Mouse (Mus musculus) cerebellum, adult 11-12 months (tissue): ENCODE results near the gene Fmnl2.

ENCODE experiments used
- DNase-seq: peaks from one replicate; pipeline ENCODE4 v3.0.0; 2022

Fmnl2 gene

DNA sequence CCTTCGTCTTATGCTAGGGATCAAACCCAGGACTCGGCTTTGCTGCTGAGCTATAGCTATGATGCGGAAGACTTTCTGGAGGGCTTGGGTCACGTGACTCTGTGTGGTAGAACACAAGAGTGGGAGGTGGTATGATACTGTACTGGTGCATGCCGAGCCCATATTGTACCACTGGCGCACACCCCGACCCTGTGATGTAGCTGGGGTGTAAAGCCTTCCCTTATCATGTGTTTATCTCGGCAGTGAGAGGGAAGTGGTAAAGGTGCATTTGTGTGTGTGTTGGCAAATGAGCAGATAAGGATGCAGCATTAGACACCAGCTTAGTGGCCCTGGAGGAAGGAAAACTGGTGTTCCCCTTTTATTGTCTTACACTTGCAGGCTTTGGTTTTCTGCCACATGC lies 193.8 kb downstream of the Fmnl2 start:
- DNase-seq, result no peak

DNA sequence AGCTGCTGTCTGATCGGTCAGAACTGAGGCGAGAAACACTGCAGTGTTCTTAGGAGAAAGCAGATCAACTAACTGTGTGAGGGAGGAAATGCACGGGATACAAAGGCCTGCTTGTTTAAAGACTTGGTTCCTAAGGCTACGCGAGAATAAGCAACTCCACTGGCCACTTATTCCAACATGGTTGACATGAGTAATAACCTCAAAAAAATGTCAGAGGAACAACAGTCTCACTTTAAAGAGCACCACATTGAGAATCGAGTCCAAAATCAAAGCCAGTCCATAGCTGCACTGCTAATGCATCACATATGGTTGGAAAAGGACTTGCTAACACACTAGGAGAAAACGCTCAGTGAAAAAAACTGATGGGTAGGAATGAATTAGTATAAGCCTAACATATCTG lies 196.1 kb downstream of the Fmnl2 start:
- no peak for DNase-seq

DNA sequence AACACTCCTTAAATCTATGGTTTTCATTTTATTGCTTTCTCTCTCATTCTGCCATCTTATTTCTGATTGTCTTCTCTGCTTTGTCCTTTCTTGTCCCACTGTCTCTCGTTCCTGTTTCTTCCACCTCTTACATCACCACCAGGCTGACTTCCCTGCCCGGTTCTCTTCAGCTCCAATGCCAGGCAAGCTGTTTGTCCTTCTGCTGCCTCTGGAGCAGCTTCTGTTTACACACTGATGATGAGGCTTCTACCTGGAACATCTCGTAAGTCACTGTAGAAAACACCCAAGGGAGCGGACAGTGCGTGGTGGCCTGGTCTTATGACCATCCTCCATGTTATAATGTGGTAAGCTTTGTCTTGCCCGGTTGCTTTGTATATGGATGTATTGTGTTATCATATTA lies 198.9 kb downstream of the Fmnl2 start:
- peak; percentile 68 for DNase-seq

DNA sequence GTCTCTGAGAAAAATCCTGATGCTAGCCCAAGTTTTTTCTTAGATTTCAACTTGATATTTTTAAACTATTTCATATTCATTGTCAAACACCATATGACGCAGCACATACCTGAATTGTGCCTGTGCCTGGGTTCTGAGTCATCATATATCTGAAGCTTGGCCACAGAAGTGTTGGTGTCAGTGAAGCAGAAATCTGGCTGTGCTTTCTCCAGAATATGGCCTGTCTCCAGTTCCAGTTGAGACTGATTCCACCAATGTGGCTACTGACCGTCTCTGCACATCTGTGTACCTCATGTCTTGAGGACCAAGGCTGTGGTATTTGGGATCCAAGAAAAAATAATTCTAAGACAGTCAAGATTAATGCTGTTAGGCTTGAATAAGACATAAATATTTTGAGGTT lies 199.6 kb downstream of the Fmnl2 start:
- DNase-seq, result peak; percentile 58

DNA sequence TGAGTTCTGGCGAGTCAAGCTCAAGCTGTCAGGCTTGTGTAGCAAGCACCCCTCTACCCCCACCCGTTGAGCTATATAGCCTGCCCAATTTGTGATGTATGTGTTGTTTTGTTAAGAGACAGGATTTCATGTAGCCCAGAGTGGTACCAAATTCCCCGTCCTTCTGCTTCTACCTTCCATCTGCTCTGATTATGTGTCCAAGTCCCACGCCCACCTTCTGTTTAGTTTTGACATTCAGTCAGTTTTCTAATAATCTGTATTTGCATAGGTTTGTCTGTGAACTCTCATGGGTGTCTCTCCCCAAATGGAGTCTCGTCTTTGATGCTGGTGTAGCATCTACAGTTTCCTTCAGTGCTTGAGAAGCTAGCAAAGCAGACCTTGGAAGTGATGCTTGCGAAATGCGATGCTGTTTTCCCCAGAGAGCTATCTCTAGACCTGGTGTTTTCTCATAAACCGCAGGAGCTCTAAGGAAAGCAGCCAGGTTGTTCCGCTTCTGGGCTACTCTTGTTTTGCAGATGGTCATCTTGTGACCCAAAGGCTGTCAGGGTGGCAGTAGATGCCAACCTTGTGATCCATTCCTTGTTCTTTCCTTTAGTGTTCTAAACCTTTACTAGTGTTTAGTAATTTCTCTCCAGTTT lies 203.8 kb downstream of the Fmnl2 start:
- DNase-seq, result peak; percentile 63

DNA sequence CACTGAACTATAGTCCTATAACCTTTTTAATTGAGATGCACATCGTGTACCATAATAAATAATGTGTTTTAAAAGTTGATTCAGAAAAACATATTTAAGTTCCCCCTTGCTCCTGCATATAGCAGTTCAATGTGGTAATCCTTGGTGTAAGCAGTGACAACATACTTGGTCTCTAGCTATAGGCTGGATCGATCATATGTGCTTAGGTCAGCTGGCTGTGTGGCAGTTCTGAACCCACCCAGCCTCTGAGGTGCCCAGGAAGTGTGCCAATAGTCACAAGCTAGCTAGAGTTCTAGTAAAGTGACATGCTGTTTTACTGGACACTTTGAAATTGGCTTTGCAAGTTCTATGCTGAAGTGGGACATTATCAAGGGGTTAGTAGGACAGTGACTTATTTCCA lies 209.3 kb downstream of the Fmnl2 start:
- DNase-seq, result no peak

DNA sequence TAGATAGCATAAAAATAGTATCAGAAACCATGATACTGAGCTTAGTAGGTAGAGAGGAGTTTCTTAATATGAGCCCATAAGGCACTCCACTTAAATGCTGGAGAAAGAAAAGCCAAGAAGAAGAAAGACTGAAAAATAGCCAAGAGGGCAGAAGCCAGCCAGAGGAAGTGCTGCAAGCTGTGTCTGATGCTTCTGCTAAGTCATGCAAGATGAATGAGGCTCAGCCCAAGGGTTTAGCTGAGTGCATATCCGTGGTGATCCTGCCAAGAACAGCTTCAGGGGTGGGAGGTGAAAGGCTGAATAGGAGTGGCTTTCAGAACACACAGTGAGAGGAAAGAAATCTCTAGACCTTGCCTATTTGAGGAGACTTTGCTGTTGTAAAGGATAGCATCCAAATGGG lies 212.9 kb downstream of the Fmnl2 start:
- DNase-seq, result peak; percentile 58

DNA sequence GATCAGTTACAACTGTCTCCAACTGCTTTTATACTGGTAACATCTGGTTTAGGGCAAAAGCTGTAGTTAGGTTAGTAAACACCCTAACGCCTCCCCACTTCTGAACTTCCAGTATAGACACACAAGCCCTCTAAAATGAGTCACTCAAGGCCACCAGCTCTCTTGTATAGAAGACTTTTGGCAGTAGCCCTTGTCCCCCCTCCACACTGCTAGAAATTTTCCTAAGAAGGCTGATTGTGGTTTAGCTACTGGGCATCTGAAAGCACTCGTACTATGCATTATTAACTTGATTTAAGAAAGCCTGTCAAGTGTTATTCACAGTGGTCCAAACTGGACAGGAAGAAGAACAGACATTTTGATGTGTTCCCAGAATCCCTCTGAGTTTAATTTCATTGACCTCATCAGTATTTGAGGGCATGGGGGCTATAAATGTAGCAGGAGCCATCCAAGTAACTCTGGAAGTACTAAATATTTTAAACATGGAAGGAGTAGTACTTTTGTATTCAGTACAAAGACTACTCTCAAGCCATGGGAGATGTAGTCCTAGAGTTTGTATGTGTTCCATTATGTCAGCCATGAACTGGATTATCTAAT lies 222.1 kb downstream of the Fmnl2 start:
- no peak for DNase-seq

DNA sequence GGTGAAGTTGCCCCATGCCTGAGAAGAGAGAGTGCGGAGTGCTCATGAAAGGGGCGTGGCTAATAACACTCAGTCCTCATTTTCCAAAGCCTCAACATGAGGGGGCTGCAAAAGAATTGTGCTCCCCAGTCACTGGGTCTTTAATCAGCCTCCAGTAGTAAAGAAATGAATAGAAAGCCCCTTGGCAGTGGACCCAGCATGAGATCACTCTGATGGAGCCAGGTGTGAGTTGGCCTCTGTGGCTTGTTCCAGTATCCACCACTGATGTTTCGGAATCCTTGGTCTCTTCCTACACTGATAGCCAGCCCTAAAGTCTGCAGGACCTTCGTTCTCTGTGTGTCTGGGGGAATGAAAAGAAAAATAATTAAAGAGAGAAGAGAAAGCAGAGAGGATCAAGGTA lies 224.4 kb downstream of the Fmnl2 start:
- no peak for DNase-seq

DNA sequence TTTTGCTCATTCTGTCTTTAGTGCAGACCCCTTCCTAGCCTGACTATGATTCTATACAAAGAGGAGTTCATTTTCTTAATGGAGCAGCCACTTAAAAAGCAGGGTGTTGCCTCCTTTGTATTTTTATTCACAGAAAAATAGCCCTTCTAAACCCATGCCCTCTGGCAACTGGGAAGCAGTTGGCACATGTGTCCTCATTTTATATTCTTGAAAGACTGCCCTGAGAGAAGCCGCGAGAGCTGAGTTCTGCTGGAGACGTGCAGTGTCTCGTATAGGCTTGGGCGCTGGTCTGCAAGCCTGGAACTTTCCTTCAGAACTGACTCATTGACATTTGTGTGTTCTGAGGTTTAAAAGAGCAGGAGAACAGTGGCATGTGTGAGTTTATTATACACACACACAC lies 224.8 kb downstream of the Fmnl2 start:
- DNase-seq, result no peak

DNA sequence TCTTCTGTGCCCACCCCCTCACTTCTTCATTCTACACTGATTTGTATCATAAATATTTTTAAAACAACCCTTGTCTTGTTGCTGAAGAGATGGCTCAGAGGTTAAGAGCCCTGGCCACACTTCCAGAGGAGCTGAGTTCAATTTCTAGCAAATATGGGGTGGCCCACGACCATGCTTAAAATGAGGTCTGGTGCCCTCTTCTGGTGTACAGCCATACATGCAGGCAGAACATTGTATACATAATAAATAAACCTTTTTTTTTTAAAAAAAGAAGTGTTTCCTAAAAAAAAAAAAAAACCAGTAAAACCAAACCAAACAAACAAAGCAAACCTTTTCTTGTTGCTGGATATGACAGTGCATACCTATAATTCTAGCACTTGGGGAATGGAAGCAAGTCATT lies 225.6 kb downstream of the Fmnl2 start:
- DNase-seq, result no peak

DNA sequence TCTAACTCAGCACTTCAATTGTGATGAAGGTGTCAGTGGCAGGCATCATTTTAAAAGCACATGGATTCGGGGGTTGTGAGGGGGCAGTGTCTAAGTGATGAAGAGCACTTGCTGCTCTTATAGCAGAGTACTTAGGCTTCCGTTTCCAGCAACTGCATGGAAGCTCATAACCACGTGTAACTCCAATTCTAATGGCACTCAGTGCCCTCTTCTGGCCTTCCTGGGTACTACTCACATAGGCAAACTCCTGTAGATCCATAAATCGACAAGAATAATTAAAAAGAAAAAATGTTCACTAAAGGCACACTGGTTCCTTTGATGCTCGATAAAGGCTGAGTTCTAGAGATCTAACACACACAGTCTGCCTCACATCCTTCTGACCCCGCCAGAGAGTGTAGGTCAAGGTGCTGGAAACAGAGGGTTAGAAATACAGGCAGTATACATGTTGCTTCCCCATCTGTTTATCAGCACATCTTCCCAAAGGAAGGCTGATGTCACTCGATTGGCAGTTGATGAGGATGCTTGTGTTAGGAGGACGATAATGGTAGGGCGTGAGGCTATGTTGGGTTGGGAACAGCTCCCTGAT lies 228.1 kb downstream of the Fmnl2 start:
- peak; percentile 30 for DNase-seq

DNA sequence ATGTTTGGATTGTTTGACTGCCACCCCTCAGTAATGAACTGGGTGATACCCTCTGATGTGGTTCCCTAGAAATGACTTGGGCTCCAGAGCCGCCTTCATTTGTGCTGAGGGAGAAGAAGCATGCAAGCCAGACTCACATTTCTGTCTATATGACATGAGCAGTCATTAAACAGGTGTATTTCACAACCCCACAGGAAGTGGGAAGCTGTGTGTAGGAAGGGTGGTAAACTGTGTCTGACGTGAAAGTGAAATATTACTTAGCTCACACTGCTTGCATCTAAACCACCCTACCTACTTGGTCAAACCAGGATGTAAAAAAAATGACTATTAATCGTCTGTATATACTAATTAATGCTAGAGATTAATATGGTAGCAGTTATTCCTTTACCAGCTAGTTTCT lies 231.1 kb downstream of the Fmnl2 start:
- no peak for DNase-seq

DNA sequence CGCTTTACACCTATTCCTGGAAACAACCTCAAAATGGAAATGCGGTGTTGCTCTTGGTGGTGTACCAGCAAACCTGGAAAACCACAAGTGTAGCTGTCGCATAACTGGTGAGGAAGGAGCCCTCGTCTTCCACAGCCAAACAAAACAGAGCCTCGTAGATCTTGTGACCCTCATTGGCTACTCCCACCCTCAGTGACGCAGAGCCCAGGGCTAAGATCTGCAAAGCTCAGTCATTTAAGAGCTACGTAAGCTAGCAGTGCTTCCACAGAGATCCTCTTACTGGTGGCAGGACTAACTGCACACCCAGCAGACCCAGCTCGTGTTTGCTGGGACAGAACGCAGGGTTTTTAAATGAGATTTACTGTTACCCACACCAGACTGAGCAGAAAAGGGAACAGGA lies 237.4 kb downstream of the Fmnl2 start:
- no peak for DNase-seq

DNA sequence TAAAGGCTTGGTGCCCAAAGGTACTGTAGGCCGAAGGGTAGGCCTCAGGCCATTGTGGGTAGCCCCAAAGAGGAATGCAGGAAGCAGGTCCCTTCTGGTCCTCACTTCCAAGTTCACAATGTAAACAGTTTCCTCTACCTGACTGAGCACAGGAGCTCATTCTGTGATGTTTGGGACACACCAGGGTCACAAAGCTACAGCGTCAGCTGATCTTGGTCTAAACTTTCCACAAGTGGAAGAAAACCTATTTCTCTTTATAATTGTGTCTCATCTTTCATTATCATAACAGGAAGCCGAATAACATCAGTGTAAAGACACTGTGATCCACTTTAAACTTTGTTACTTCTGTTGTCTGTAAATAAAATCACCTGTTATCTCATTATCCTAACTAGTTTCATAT lies 237.8 kb downstream of the Fmnl2 start:
- DNase-seq, result no peak

DNA sequence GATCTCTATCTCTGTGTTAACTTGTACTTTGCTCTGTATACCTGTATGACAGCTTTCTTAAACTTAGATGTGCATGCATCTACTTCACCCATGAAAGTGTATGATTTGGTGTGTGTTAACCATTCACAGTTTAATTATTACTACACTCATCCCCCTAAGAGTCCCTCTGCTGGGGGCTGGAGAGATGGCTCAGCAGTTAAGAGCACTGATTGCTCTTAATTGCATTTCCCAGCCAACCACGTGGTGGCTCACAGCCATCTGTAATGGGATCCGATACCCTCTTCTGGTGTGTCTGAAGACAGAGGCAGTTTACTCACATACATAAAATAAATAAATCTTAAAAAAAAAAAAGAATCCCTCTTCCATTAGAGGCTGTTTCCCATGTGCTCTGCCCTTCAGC lies 242.4 kb downstream of the Fmnl2 start:
- no peak for DNase-seq

DNA sequence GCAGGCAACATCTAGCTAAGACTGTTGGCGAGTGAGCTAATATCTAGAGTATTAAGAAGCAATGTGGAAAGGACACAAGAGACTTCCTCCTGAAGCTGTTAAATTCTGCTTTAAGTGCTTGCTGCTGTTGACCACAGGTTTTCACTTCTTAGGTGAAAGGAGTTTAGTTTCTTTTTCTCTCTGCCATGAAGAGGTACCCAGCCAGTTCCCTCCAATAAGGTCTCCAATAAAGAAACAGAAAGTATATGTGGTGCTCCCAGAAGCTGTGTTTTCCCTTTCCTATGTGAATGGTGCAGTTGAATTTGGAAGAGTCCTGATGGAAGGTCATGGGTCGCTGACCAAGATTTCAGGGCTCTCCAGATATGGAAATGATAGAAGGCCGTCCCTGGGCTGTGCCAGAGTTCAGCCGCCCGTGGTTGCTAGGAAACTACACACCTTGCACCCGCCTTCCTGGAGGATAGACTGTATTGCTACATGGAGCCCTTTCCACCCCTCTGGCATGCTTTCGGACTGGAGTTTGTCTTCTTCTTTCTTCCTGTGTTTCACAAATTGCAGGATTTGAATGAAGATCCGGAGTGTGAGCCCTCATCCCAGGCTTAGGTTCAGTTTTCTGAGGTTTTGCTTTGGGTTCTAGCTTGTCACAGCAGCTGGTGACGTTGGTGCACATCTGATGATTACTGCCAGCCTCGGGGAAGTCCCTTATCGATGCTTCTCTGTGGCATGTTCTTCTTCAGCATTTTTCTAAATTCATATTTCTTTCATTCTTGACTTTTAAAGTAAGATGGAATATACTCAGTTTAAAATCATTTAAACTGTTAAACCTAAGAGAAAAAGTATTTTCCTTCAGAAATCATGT lies 244.5 kb downstream of the Fmnl2 start:
- no peak for DNase-seq

DNA sequence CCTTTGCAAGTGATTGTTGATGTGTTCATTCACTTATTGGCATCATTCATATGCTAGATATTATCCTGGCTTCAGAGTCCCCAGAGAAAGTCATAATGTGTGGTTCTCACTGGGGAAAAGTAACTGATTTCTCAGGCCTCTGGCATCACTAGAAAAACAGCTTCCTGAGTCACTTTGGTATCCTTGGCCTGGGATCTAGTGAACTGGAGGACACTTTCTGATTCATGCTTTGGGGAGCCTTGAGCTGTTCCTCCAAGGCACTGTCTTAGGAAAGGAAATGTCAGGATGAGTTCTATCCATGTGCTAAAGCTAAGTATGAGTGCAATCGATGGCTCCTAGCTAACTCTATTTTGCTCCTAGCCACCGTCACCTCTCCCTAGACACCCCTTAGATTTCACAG lies 245.2 kb downstream of the Fmnl2 start:
- no peak for DNase-seq

DNA sequence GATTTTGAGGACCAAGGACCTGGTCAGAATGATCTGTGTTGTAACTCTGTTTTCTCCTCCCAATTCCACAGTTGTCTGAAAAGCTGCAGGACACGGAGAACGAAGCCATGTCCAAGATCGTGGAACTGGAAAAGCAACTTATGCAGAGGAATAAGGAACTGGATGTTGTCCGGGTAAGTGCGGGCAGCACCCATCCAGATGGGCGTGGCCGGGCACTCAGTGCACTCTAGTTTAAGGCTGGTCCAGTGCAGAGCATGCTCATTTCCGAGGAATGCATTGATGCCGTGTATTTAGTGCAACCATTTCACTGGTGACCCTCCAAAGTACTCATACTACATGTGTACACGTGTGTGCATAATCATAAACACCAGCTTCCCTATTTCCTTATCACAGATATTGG lies 247.7 kb downstream of the Fmnl2 start:
- DNase-seq, result no peak

DNA sequence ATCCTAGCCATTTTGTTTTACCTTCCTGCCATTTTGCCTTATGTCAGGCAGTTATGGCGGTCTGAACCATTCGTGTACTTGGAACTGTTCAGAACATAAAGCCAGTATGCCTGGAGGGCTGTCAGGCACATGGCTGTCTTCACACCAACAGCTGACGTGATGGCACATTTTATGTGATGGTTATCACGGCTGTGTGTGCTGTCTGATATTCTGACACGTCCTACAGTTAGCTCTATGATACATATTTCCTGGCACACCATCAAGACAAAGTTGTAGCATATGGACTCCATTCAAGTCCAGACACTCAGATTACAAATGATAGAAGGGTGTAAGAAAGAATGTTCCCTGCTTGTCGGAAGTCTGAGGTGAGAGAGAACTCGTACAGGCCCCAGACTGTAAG lies 248.4 kb downstream of the Fmnl2 start:
- DNase-seq, result no peak

DNA sequence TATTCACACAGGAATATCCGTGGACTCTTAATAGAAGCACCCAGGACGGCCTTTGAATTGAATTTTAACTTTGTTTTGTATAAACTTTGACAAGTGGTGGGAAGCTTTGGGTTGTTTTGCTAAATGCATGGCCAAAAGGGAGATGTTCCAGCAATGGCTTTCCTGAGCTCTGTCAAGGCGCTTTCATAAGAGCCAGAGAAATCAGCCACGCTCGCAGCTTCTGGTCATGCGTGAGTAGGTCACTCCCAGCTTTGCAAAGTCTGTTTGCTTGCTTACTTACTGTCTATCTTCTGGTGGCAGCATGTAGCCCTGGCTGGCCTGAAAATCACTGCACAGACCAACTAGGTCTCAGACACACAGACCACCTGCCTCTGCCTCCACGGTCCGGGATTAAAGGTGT lies 248.8 kb downstream of the Fmnl2 start:
- no peak for DNase-seq

DNA sequence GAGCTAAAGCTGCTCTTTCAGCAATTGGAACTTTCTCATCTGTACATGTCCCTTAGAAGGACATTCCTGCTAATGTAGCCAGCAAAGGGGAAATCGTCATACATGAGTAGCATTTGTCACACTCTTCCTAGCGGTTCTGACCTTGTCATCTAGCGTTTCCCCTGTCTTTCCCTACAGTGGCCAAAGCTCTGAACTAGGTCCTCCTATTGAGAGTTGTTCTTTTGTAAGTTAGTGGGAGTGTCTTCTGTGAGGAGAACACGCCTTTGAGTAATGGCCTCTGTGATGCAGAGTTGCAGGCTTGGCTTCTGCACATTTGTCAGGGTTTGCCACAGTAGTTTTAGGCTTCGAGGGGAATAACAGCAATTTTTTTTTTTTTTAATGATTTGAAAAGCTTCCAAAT lies 250.9 kb downstream of the Fmnl2 start:
- no peak for DNase-seq

DNA sequence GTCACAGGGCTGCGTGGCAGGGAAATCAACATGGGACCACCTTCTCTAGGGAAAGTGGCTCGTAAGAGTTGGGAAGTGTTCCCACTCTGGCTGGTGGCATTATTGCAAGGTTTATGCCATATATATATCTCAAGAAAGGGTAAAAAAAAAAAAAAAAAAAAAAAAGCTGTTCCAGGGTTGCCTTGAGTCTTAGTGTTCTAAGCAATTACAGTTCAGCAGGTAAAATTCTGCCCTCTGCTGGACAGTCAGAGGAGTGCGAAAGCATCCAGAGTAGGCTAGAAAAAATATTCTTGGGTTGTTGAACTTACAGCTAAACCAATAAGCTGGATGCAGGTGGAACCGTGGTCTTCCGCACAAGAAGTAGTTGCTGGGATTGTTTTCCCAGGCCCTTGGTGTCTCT lies 264.1 kb downstream of the Fmnl2 start:
- DNase-seq, result no peak

DNA sequence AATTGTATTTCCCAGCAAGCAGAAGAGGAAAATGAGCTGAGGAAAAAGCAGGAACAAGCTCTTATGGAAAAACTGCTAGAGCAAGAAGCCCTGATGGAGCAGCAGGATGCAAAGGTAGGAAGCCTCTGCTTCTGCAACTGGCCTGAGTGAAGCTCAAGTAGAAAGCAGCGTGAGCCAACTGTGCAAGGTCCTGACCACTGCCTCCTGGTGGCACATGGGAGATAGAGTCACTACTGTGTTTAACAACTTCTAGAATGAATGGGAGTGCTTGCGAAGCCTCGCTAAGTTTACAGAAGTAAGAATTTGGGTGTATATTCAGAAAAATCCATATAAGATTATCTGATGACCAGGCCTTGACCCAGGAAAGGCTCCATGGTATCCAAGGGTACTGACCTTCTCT lies 268.3 kb downstream of the Fmnl2 start:
- no peak for DNase-seq
